Mouse (Mus musculus): ENCODE measurements around the gene Mrps6.

- TF ChIP-seq POLR2A (IDR thresholded peaks at IDR 0.05; ENCODE audit: low read depth, low read length): no peak
- TF ChIP-seq CTCF (conservative IDR thresholded peaks at IDR 0.05; ENCODE audit: insufficient read depth, insufficient read length, low read depth, low read length): no peak
These were observed 57.7 kb downstream of the Mrps6 start for GRCm38 (mm10) chr16:92115611-92116421.
